Mouse (Mus musculus): ENCODE results near the gene Hist2h2ac.

- TF ChIP-seq POLR2A (IDR thresholded peaks at IDR 0.05; ENCODE audit: borderline replicate concordance, extremely low read depth, insufficient read depth, insufficient read length, poor library complexity, severe bottlenecking) (peak; percentile 57; the same call in 1 of the 2 replicates), CTCF (IDR thresholded peaks at IDR 0.05; ENCODE audit: borderline replicate concordance, extremely low read depth, insufficient read depth, insufficient read length) (no peak)
Observed at GRCm38 (mm10) chr3:96220765-96221639, at the start of gene Hist2h2ac, which contains the start of gene Hist2h2be.

Data from brain, embryonic 14.5 days (tissue).